Mouse (Mus musculus): ENCODE measurements around the gene Acap2. TPM values are rescaled to one million over a fixed set of nuclear protein-coding genes. Genes with fewer than 3 reads are reported as not detected.

Acap2 gene
- polyA plus RNA-seq, 1 experiment: 0.18 TPM

DNA sequence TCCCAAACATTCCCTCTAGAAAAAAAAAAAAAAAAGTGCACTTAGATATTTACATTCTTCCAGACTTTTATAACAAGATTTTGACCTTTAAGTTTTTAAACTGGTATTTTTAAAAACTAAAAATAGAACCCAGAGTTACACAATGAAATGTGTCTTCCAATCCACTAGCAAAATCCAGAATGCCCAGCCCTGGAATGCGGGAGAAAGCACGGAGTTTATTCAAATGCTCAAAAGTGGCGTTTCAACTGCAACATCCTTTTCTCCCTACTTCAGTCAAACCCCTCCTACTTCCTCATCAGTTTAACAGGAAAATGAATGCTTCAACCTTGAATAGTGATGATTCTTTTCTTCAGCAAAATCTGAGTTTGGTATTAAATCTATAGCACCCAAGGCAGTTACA, 4.1 kb downstream of the Acap2 start:
- no peak for TF ChIP-seq TAL1 (IDR thresholded peaks at IDR 0.05; ENCODE audit: low read length)
- no peak for TF ChIP-seq GATA1 (IDR thresholded peaks at IDR 0.05; ENCODE audit: low read length)
- Histone ChIP-seq H3K4me1 (ENCODE audit: control insufficient read depth) (peaks cover 25% of the 10 kb centered on the region), H3K9me3 (ENCODE audit: control insufficient read depth, low read length) (no peaks in the 10 kb centered on the region), H3K27me3 (ENCODE audit: control insufficient read depth) (peaks cover 9% of the 10 kb centered on the region), H3K4me3 (replicated peaks) (no peak overlapping the region), H3K36me3 (ENCODE audit: control insufficient read depth) (no peaks in the 10 kb centered on the region)

DNA sequence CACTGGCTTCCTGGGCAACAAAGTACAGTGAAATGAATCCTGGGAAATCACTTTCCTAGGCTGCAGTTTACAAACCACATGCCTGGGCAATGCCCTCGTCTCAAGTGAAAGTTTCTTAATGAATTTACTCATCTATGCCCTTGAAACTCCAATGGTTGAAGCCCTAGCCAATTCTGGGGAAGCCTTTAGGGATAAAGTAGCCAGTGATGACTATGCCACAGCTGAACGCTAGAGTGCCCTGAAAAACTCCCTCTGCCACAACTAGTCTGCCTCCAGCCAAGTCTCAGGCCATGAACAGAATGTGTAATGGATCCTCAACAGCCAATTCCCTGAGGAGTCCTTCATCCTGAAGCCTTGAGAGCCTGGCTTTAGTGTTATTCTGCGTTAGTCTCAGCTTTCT, 8.5 kb downstream of the Acap2 start:
- peaks cover 11% of the 10 kb centered on the region for H3K4me1 ChIP-seq (ENCODE audit: control insufficient read depth)

DNA sequence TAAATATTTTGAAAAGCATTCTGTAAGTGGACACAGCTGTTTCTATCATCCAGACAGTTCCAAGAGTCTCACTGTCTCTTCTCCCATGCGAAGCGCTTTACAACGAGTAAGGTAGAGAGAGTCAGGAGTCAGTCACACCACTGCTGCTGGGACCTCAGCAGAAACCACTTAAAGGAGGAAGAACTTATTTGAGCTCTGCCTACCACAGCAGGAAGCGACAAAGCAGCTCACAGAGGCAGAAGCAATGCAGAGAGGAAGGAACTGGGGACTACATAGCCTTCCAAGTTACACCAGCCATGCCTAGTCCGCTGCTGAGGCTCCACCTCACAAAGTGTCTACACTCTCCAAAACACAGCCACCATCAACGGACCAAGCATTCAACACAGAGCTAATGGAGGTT, 9.2 kb downstream of the Acap2 start:
- no peaks in the 10 kb centered on the region for H3K9me3 ChIP-seq (ENCODE audit: control insufficient read depth, low read length)
- no peaks in the 10 kb centered on the region for H3K27me3 ChIP-seq (ENCODE audit: control insufficient read depth)
- no peak overlapping the region for H3K4me3 ChIP-seq (replicated peaks)
- TF ChIP-seq GATA1 (IDR thresholded peaks at IDR 0.05; ENCODE audit: low read length): no peak
- no peak for TF ChIP-seq TAL1 (IDR thresholded peaks at IDR 0.05; ENCODE audit: low read length)
- peaks cover 11% of the 10 kb centered on the region for H3K4me1 ChIP-seq (ENCODE audit: control insufficient read depth)
- no peaks in the 10 kb centered on the region for H3K36me3 ChIP-seq (ENCODE audit: control insufficient read depth)

More for the DNA sequence above, 8.5 kb downstream of the Acap2 start:
- Histone ChIP-seq H3K9me3 (ENCODE audit: control insufficient read depth, low read length) (no peaks in the 10 kb centered on the region), H3K36me3 (ENCODE audit: control insufficient read depth) (no peaks in the 10 kb centered on the region), H3K27me3 (ENCODE audit: control insufficient read depth) (no peaks in the 10 kb centered on the region), H3K4me3 (replicated peaks) (no peak overlapping the region)
- no peak for TF ChIP-seq GATA1 (IDR thresholded peaks at IDR 0.05; ENCODE audit: low read length)
- TF ChIP-seq TAL1 (IDR thresholded peaks at IDR 0.05; ENCODE audit: low read length): no peak

DNA sequence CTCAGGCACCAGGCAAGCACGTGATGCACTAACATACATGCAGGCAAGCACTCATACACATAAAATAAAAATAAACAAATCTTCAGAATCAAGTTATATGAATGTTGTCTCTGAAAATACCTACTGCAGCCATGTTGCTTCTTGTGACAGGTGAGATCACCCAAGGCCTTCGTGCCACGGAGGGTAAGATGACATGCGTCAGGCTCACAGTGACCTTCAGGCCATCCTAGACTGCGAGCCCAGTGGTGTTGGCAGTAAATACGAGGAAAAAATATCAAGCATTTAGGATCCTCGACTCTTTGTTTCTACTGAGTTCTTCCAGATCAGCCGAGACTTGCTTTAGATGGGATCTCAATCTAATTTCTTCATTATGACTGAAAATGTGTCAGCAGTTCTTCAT, 10.6 kb downstream of the Acap2 start:
- Histone ChIP-seq H3K9me3 (ENCODE audit: control insufficient read depth, low read length) (no peaks in the 10 kb centered on the region), H3K36me3 (ENCODE audit: control insufficient read depth) (no peaks in the 10 kb centered on the region), H3K27me3 (ENCODE audit: control insufficient read depth) (no peaks in the 10 kb centered on the region), H3K4me3 (replicated peaks) (no peak overlapping the region), H3K4me1 (ENCODE audit: control insufficient read depth) (peaks cover 18% of the 10 kb centered on the region)
- TF ChIP-seq GATA1 (IDR thresholded peaks at IDR 0.05; ENCODE audit: low read length): no peak
- no peak for TF ChIP-seq TAL1 (IDR thresholded peaks at IDR 0.05; ENCODE audit: low read length)

DNA sequence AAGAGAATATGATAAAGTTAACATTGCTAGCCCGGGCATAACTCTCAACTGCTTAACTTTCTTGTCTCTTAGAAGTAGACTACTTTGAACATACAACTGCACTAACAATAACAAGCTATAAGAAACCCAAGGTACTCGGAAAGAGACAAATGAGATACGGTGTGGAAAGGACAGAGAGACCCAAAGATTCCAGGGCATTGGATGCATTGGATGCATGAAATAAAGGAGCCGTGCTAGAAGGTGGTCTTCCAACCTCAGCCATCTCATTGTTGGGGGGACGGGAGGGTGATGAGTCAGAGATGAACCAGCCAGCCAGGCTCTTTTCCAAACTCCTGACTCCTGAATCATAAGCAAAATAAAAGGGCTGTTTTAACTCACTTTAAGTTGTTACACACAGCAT, 11.8 kb downstream of the Acap2 start:
- Histone ChIP-seq H3K4me3 (replicated peaks) (no peak overlapping the region), H3K9me3 (ENCODE audit: control insufficient read depth, low read length) (no peaks in the 10 kb centered on the region), H3K4me1 (ENCODE audit: control insufficient read depth) (peaks cover 18% of the 10 kb centered on the region), H3K27me3 (ENCODE audit: control insufficient read depth) (no peaks in the 10 kb centered on the region), H3K36me3 (ENCODE audit: control insufficient read depth) (no peaks in the 10 kb centered on the region)
- TF ChIP-seq GATA1 (IDR thresholded peaks at IDR 0.05; ENCODE audit: low read length) (no peak), TAL1 (IDR thresholded peaks at IDR 0.05; ENCODE audit: low read length) (no peak)

DNA sequence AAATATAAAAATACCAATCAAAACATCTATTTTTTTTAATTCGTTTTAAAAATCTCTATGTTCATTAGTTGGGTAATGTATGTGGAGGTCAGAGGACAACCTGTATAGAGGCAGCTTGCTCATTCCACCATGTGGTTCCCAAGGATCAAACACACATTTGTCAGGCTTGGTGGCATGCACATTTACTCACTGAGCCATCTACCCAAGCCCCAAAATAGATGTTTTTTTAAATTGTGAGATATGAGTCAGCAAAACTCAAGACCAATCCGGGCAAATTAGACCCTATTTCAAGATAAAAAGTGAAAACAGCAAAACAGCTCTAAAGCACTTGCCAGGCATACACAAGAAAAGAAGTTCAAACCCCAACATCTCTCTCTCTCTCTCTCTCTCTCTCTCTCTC, 12.2 kb downstream of the Acap2 start:
- Histone ChIP-seq H3K4me3 (replicated peaks) (no peak overlapping the region), H3K36me3 (ENCODE audit: control insufficient read depth) (no peaks in the 10 kb centered on the region), H3K9me3 (ENCODE audit: control insufficient read depth, low read length) (no peaks in the 10 kb centered on the region), H3K27me3 (ENCODE audit: control insufficient read depth) (no peaks in the 10 kb centered on the region), H3K4me1 (ENCODE audit: control insufficient read depth) (peaks cover 18% of the 10 kb centered on the region)
- TF ChIP-seq GATA1 (IDR thresholded peaks at IDR 0.05; ENCODE audit: low read length): no peak
- TF ChIP-seq TAL1 (IDR thresholded peaks at IDR 0.05; ENCODE audit: low read length): no peak

DNA sequence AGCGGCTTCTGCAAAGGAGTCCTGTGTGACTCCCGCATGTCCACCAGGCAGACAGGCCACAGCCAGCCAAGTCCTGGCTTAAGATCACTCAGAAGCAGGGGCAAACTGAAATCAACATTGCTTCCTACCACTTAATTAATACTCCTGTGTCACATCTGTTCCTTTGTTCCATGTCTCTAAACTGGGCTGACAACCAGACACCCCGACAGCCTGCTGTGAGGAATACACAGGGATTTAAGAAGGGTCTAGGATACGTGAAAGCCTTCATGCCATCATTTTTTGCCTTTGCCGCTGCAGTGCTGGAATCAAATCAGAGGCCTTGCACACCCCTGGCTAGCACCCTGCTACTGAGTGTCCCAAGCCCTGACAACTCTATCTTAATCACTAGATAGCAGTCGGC, 12.8 kb downstream of the Acap2 start:
- H3K36me3 ChIP-seq (ENCODE audit: control insufficient read depth): no peaks in the 10 kb centered on the region
- H3K4me3 ChIP-seq (replicated peaks): no peak overlapping the region
- no peaks in the 10 kb centered on the region for H3K9me3 ChIP-seq (ENCODE audit: control insufficient read depth, low read length)
- H3K4me1 ChIP-seq (ENCODE audit: control insufficient read depth): peaks cover 18% of the 10 kb centered on the region
- no peak for TF ChIP-seq GATA1 (IDR thresholded peaks at IDR 0.05; ENCODE audit: low read length)
- no peak for TF ChIP-seq TAL1 (IDR thresholded peaks at IDR 0.05; ENCODE audit: low read length)
- no peaks in the 10 kb centered on the region for H3K27me3 ChIP-seq (ENCODE audit: control insufficient read depth)

DNA sequence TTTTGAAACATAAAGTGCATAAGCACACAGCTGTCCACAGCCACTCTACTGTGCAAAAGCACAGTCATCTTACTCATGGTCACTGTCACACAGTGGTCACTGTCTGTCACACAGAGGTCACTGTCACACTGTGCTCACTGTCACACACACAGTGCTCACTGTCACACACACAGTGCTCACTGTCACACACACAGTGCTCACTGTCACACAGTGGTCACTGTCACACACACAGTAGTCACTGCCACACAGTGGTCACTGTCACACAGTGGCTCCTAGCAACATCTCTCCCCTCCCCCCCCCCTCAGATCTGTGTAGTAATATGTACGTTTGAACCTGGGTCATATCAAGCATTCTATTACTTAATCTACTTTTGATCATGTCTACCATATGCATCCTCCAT, 13.9 kb downstream of the Acap2 start:
- H3K4me3 ChIP-seq (replicated peaks): no peak overlapping the region
- peaks cover 19% of the 10 kb centered on the region for H3K4me1 ChIP-seq (ENCODE audit: control insufficient read depth)
- H3K9me3 ChIP-seq (ENCODE audit: control insufficient read depth, low read length): no peaks in the 10 kb centered on the region
- TF ChIP-seq TAL1 (IDR thresholded peaks at IDR 0.05; ENCODE audit: low read length): no peak
- no peak for TF ChIP-seq GATA1 (IDR thresholded peaks at IDR 0.05; ENCODE audit: low read length)
- H3K36me3 ChIP-seq (ENCODE audit: control insufficient read depth): no peaks in the 10 kb centered on the region
- H3K27me3 ChIP-seq (ENCODE audit: control insufficient read depth): no peaks in the 10 kb centered on the region

DNA sequence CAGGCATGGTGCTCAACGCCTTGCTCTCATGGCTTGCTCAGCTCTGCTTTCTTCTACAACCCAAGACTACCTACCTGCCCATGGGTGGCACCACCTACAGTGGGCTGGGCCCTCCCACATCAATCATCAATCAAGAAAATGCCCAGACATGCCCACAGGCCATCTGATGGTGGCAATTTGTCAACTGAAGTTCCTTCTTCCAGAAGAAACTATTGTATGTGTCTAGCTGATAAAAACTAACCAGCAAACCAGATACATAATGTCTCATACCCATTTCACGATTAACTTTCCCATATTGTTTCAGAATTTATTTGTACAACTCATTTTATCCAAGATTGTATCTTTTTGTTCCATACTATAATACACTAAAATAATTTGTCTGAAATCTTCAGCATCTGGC, 15.3 kb downstream of the Acap2 start:
- no peaks in the 10 kb centered on the region for H3K27me3 ChIP-seq (ENCODE audit: control insufficient read depth)
- H3K4me3 ChIP-seq (replicated peaks): no peak overlapping the region
- no peaks in the 10 kb centered on the region for H3K9me3 ChIP-seq (ENCODE audit: control insufficient read depth, low read length)
- TF ChIP-seq GATA1 (IDR thresholded peaks at IDR 0.05; ENCODE audit: low read length) (no peak), TAL1 (IDR thresholded peaks at IDR 0.05; ENCODE audit: low read length) (no peak)
- no peaks in the 10 kb centered on the region for H3K36me3 ChIP-seq (ENCODE audit: control insufficient read depth)
- peaks cover 19% of the 10 kb centered on the region for H3K4me1 ChIP-seq (ENCODE audit: control insufficient read depth)

DNA sequence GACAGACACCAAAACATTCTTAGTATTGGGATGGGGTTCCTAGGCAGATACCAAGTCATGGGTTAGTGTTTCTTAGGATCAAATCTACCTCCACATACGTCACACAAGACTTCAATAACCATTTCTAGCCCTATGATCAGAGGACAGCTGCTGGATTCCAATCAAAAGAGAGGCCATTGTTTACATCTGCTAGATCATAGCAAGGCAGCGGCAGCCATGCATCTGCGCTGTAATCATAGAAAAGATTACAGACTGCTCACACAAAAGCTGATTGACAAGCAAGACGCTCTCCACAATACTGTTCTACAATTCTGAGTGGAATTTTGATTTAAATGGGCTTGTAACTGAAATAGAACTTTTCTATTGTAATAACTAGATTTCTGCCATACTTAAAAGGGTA, 16.3 kb downstream of the Acap2 start:
- no peaks in the 10 kb centered on the region for H3K36me3 ChIP-seq (ENCODE audit: control insufficient read depth)
- no peaks in the 10 kb centered on the region for H3K27me3 ChIP-seq (ENCODE audit: control insufficient read depth)
- TF ChIP-seq TAL1 (IDR thresholded peaks at IDR 0.05; ENCODE audit: low read length) (no peak), GATA1 (IDR thresholded peaks at IDR 0.05; ENCODE audit: low read length) (no peak)
- H3K4me3 ChIP-seq (replicated peaks): no peak overlapping the region
- H3K9me3 ChIP-seq (ENCODE audit: control insufficient read depth, low read length): no peaks in the 10 kb centered on the region
- peaks cover 22% of the 10 kb centered on the region for H3K4me1 ChIP-seq (ENCODE audit: control insufficient read depth)
